Mouse (Mus musculus): ENCODE results near the gene Scml4.

Scml4 gene

DNA sequence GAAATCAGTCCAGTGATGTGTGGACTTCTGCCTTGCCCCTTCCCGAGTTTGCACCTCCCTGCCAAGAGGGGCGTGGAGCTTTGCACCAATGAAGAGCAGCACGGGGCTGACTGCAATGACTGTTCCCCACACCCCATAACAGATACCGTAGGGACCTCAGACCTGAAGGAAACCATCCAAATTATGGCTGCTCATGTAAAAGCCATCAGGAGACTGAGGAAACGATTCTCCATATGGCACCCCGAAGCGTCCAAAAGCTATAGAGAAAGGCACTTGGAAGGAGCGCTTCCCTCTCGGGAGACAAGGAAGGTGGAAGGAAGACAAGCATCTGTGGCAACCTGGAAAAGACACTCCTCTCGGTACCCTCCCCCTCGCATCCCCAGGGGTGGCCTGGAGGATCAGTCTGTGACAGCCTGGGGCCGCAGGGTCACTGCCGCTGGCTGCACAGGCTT lies 134.2 kb downstream of the Scml4 start:
- no peak for DNase-seq (ENCODE audit: low read depth)

DNA sequence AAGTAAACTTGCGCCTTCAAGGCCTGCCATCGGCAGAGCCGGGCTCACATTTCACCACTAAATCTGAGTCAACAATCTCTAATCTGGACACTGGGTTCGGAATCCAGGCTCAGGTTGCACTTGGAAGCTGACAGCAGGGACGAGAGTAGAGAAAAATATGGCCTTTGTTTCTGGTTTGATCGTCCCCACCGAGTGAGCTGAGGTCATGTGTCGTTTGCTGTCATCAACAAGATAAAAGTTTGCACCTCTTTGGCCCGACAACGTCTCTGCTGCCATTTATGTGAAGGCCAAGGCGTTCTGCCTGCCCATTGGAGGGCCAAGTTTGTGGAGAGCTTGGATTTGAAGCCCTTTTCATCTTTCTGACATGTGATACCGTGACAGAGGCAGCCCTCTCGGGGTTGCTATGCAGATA lies 135.3 kb downstream of the Scml4 start:
- DNase-seq (ENCODE audit: low read depth): no peak

DNA sequence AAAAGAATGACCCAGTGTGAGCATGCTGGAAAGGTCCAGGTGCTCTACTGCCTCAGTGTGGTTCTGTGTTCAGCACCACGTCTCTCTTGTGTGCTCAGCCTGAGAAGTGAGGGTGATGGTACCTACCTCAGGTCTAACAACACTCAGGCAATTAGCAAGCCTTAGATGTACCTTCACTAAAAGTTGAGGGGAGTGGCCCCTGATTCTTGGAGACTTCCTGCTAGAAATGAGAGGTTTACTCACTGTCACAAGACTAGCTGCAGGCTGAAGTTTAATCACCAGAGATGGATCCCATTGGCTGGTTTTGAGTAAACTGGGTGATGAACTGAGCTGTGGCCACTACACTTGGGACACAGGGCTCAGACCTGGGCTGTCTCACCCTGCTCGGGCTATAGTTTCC lies 137.1 kb downstream of the Scml4 start:
- DNase-seq (ENCODE audit: low read depth): peak; percentile 52

DNA sequence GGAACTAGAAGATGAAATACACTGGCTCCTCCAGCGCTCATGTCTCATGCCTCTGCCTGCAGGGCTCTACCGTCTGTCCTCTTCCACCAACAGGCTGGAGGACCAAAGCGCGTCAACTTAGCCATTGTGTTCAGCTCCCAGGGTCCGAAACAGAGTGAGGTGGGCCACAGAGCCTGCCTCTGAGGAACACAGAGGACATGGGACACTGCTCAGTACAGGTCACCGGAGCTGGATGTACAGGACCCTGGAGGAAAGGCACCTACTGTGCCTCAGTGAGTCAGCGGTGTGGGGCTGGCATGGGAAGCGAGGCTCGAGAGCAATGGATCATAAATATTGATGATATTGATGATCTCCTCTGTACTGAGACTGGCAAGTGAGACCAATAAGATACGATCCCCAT lies 139.2 kb downstream of the Scml4 start:
- DNase-seq (ENCODE audit: low read depth): no peak

DNA sequence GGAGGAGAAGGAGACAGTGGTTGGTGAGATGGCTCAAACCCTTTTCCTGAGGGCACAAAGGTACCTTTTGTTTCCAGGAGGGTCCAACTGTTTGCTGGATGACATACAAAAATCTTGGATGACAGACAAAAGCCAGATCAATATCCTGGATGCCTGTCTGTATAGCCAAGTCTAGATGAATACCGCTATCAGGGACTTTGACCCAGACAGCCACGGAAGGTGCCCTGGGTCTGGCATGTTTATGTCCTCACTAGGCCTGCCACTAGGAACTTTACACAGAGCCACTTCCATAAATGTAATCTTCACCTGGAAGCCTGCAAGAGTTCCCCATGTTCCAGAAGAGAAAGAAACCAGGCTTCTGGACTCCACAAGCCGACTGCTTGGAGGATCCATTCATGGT lies 141.3 kb downstream of the Scml4 start:
- DNase-seq (ENCODE audit: low read depth): no peak

DNA sequence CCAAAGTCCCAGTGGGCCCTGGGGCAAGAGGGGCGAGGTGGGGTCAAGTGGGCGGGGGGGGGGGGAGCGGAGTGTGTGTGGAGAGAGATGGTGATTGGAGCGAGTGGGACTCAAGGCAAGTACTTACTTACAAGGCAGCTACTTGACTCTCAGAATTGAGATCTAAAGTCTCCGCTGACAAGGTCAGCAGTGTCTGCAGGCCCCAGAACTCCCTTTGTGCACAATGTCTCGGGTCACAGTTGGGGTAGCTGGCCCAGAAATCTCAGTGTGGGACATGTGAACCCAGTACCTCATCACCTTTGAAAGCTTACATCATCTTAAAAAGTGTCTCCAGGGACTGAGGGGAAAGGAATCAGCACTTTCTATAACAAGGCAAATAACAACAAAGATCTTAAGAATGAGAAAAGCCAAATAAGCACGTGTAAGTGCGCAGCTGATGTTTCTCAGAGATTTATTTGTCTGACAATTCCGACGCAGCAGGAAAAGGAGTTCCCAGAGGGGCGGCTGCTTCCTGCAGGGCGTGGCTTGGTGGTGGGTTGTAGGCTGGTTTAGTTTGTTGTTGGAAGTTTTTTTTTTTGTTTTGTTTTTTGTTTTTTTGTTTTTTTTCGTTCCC lies 142.0 kb downstream of the Scml4 start:
- peak; percentile 34 for DNase-seq (ENCODE audit: low read depth)

DNA sequence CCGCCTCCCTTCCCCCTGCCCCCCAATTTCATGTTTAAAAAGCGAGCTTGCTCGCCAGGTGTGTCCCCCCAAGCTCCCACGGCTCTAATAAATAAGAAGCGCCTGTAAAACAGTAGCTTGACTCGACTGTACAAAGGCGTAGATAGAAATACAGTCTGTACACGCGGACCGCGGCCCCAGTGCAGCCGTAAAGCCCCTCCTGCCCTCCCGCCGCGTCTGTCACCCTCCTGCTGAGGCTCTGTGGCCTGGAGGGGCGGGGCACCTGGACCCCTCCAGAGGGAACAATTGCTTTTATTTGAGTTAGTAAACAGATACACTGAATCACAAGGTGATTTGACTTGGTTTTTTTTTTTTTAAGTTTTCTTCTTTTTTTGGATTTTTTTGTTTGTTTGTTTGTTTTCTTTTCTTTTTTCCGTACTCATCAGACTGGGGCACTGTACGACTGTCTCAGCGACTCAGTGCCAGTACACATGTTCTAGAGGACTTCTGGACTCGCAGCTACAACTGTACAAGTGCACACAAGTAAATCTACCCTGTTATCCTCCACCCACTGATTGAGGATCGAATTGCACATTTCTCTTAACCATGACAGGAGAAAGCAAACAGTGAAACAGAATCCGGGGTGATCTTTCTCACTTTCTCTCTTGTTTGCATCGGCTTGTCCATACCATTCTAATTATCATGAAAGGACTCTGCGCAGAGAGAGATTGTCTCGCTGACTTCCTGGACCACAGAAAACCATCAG lies 142.7 kb downstream of the Scml4 start:
- no peak for DNase-seq (ENCODE audit: low read depth)

DNA sequence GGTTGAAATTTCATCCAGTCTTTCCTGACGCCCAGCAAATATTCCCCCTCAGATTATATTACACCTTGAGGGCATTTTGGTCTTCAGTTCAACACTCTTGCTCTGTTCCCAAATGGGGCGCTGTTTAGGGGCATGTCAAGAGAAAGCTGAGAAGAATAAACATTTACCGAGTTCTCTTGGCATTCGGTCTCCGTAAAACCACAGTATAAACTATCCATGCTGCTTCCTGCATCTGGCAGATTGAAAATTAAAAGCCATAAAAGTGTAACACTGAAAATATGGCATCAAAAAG lies 143.2 kb downstream of the Scml4 start:
- no peak for DNase-seq (ENCODE audit: low read depth)

DNA sequence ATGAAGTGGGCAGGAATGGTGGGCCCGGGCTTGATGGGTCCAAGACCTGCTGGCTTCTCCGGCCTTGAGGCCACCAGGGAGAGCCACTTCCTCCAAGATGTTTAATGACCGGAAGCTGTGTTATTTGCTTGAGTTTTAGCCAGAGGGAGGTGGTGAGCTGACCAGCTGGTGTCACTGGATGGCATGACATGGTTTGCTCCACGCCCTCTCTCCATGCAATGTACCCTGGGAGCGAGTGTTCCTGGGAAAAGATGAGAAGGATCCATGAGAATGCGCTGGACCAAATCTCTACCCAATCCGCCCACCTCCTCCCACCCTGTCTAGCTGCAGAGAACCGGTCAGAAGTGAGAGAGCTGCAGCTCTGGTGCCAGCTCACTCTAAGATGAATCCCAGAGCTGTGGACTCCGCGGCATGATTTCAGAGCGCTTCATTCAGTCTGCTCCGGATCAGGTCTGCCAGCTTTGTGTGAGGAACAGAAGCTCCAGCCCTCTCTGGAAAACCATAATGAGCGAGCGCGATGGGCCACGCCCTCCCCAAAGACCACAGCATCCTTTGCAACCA lies 144.1 kb downstream of the Scml4 start:
- no peak for DNase-seq (ENCODE audit: low read depth)

DNA sequence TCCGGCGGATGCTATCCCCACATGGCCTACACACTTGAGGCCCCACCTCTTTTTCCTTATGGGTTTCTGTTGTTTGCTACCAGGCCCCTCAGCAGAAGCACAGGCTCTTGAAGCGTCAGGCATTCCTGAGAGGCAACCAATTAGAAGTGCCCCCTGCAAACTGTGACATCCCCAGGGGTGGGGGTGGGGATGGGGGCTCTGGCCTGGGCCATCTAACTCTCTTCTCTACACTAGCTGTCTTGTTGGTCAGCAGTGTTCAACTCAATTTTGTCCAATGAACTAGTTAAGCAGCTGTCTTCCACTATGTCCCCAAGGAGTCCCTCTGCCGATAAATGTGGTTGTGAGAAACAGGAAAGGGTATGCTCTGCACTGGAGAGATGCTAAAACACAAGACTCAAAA lies 144.9 kb downstream of the Scml4 start:
- DNase-seq (ENCODE audit: low read depth): no peak

DNA sequence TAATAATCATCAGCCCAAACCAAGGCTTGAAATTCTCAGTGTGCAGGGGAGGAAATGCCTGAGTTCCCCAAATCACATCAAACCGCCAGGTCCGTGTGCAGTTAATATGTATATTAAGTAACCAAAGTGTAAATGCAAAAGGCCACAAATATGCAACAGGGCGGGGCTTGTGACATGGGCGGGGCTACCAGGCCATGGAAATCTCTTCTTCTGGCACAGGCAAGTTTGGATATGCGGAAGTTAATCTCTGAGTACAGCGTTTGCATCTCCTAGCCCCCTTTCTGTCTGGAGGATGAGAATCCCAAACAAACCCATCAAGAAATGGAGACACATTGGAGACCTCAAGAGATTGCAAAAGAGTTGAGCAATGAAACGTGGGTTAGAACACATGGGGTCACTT lies 145.5 kb downstream of the Scml4 start:
- DNase-seq (ENCODE audit: low read depth): no peak

DNA sequence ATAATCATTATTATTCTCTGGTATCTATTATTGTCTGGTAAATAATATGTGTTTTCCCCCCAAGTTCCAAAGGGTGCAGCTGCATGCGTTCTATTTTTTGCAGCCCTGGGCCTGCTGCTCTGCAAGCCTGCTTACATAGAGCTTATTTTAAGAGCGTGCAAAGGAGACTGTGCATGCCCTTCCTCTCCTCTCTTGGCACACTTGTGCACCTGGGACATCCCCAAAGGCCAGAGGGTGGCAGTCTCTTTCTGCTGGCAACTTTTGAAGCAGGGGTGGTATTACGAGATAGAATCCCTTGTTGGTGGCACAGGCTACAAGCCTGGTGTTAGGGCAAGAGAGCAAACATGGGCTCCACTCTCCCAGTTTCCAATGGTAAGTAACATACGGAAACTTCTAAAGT lies 146.4 kb downstream of the Scml4 start:
- DNase-seq (ENCODE audit: low read depth): no peak

DNA sequence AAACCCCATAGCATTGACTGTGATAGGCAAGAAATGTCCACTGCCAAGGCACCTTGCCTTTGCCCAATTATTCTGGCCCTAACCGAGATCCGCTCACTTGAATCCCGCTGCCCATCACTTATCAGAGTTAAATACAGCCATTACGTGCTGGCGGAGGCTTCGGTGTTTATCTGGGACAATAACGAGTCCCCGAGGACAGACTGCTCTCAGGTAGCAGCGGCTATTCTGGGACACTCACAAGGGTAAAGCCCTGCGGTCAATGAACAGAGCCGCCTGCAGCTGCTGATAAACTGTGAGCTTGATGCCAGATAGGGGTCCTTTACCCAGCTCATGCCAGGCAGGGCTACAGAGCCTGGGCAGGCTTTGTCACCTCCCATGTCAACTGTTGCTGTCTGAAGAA lies 147.9 kb downstream of the Scml4 start:
- DNase-seq (ENCODE audit: low read depth): no peak

Measured in naive thymus-derived CD4-positive, alpha-beta T cell, adult 2 months (primary cell).